Mouse (Mus musculus): Measurements from ENCODE around the gene Mtch1.
"Not testable (repeated sequence)": the region's sequence is repeated elsewhere in the genome, so short reads cannot be mapped to it uniquely, and the experiment has no call there.

Gene Mtch1

DNA sequence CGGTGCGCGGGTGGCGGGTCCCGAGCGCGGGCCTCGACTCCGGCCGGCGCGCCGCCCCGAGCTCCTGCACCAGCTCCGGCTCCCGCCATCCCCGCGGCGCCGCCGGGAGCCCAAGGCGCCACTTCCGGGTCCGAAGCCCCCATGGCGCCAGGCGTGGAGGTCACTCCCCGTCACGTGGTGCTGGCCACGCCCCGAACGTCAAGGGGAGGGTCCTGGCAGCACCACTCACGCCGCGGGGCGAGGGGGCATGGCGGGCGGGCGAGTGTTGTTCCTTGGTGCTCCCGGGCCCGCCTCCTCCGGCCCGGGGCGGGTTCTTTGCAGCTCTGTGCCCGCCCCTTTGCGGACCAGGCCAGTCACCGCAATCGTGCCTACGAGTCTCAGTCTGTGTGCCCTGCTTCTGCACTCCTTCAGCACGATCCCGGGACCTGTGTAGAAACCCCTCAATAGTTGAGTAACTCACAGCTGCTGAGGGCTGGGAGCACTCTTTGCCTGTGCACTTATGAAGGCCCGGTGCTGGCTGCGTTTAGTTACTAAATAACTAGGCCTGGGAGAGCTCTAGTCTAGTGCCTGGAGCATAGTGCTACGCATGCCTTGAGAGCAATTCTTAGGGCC lies at the start of gene Mtch1:
Mtch1 (minus strand) TSS at position 290 of the 612 bp plus-strand sequence.
- peak; percentile 99 for DNase-seq (ENCODE audit: extremely low read depth, insufficient read length, low spot score)

DNA sequence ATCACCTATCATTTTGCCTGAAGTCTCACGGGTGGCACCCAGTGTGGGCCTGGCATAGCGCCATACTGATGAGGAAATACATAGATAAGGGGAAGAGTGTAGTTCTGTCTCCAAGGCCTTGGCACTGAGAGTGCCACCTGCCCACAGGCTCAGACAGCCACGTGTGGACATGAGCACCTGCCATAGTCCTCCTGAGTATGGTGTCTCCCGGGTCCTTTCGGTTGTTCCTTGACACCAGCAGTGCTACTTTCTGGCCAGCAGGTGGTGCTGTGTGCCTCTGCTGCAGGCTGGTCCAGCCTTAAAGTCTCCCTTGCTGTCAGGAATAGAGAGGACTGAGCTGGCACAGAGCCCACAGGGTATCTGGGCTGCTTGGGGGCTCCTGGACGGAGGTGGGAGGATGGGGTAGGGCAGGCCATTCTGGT lies 49.1 kb upstream of the Mtch1 start:
- DNase-seq (ENCODE audit: extremely low read depth, insufficient read length, low spot score), result peak; percentile 75

DNA sequence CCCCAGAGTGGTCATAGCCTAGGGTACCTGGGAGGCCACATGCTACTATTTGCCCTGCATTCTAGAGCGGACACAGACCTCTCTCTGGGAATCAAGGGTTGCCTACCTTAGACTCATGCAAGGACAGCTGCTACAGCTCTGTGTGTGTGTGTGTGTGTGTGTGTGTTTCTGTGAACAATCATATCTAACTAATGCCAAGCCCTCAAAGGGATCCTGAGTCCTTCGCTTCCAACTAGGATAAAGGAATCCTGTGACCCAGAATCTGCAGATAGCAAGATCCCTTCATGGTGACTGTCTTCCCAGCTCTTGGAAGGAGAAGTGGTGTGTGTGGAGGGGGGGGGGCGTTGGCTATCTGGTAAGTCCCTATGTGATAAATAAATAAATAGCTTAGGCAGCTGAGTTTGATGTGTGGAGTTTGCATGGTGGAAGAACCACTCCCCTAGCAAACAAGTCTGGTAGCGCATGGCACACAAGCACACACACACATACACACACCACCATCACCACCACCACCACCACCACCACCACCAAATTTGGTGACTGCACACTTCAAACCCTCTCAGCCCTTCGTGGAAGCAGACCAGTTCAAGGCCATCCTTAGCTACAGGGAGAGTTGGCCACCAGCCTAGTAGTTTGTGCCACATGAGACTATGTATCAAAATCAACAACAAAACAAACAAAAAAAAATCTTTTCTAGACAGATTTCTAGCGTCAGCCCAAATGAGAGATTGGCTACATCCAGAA lies 48.5 kb upstream of the Mtch1 start:
- no peak for DNase-seq (ENCODE audit: extremely low read depth, insufficient read length, low spot score)

DNA sequence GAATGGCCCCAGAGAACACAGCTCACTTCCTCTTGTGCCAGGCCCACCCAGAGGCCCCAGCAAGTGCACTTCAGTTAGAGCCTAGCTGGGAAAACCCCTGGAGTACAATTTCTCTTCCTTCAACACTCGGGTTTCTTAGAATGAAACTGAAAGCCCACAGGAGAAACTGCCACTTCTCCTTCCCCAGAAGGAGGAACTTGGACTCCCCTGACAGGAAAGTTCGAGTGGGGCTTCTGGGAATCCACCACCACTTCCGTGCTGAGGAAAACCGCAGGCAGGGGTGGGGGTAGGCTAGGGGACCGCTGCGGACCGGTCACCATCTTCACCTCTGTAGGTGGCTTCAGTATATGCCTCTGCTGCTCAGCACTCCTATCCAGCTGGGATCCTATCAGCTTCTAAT lies 47.6 kb upstream of the Mtch1 start:
- DNase-seq (ENCODE audit: extremely low read depth, insufficient read length, low spot score), result no peak

DNA sequence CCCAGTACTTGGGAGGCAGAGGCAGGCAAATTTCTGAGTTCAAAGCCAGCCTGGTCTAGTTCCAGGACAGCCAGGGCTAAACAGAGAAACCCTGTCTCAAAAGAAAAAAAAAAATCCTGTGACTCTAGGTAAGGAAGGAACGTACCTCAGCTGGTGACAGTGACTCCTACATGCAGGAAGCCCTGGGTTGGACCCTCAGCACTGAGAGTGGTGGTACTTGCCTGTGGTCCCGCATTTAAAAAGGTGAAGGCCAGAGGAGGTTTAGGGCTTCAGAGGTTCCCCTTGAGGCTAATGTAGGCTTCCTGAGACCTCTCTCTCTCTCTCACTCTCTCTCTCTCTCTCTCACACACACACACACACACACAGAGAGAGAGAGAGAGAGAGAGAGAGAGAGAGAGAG lies 47.0 kb upstream of the Mtch1 start:
- DNase-seq (ENCODE audit: extremely low read depth, insufficient read length, low spot score), result not testable (repeated sequence)

DNA sequence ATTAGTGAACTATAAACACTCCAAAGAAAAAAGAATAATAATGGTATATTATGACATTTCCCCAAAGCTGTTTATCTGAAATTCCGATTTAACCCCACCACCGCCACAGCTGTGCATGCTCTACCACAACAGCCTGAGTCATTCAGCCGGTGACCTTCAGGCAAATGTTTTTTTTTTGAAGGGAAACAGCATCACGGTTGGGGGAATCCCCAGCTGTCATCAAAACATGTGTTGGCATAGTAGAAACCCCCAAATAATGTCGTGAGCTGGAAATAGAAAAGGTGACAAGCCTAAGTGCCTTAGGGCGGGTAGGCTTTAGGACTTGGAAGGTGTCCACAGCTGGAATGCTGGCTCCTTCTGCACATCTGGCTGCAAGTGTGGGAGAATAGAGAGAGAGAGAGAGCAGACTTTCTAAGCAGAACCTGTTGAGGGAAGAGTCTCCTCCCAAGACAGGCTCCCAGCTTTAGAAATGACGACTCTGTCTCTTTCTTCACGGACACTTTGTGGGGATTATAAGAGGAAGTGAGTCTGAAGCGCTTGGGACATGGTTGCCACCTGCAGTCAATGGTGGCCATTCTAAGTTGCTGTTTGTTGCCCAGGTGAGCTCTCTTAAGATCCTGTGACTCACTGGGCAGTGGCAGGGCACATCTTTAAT lies 46.5 kb upstream of the Mtch1 start:
- peak; percentile 64 for DNase-seq (ENCODE audit: extremely low read depth, insufficient read length, low spot score)

DNA sequence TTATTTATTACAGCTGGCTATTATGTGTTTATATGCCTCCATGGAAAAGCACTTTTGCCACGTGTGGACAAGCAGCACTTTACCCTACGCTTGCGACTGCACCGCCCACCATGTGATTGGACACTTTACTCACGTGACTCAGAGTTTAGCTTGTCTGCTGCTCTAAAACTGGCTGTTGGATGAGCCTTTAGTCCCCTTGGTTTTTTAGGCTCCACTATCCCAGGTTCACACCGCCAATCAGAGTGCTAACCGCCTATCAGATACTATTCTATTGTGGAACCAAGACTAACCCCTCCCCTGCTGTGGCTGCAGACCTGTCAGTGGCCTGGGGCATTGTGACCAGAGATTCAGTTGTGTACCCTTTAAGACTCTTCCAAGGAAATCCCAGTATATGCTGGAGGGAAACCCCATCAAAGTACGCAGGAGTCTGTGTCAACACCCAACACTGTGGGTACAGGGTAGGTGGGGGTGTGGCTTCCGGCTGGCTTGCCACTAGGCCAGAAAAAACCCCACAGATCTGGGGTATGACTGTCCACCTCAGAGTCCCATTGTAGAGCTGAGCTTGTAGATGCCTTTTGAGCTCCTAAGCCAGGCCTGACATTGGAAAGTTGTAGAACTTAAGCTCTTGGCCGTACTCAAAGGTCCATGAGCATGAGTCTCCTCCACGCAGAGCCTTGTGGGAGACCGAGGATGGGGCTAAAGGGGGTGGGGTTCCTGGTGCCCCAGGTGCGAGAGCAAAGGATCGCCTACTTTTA lies 45.8 kb upstream of the Mtch1 start:
- peak; percentile 41 for DNase-seq (ENCODE audit: extremely low read depth, insufficient read length, low spot score)

DNA sequence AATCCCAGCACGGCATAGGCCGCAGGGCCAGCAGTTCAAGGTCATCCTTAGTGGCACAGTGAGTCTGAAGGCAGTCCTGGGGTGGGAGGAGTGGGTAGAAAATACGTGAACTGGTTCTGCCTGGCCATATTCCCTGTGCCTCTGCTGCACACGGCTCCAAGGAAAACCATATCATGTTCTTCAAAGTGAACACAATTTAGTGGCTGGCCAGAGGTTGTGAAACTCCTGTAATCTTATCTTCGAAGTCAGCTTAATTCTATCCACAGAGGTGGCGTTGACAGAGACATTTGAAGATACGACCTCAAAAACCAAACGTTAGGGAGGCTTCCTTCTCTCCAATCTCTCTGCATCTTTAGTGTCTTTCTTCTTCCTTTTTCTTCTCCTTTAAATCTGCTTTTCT lies 43.5 kb upstream of the Mtch1 start:
- no peak for DNase-seq (ENCODE audit: extremely low read depth, insufficient read length, low spot score)

DNA sequence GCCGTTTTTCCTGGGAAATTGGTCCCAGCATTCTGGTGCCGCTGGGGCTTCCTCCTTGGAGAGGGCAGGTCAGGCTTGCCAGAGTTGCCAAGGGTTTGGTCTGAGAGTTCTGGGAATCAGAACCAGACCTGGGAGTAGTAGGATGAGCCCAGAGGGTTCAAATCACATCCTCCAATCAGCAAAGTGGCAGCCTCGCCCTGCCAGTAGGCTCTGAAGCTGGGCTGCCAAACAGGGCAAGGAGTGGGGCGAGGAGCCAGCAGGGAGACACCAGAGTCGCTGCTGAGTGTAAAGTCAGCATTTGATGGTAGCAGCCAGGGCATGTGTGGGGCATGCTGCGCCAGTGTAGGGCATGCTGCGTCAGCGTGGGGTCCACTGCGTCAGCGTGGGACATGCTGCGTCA lies 41.2 kb upstream of the Mtch1 start:
- DNase-seq (ENCODE audit: extremely low read depth, insufficient read length, low spot score), result no peak

DNA sequence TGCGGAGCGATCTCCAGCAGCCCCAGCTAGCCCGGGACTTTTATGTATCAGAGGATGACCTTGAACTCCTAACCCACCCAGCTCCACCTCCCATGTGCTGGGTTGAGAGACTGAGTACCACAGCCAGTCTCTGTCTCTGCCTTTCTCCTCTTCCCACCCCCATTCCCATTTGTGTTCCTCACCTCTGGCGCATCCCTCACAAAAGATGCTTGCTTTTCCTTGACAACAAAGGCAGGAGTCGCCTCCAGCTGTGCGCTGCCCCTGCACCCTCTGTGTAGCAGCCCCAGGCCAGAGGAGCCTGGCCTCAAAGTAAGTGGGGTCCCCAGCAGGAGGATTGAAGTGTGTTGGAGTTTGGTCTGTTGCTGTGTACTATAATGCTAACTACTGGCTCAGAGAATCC lies 38.0 kb upstream of the Mtch1 start:
- no peak for DNase-seq (ENCODE audit: extremely low read depth, insufficient read length, low spot score)

DNA sequence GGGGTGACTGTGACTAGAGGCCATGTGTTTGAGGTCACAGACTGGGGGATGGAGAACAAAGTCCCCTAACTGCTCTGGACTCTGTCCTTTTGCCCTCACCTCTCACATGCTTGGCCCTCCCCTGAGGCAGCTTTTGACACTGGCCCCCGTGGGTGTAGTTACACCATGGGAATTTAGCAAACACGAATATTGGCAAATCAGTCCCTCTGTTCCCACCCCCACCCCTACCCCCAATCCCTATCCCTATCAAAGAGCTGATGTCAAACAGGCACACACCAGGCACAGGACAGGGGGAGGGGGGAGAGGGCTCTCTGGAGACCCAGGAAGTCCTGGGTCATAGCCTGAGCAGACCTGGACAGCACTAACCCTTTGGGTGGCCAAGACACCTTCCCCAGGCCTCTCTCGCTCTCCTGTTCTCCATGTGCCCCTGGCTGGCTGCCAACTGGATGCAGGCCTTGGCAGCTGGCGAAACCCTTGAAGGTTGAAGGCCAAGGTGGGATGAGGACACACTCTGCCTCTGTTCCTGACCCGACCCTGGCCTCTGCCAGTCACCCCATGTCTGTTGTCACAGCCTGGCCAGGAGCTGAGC lies 37.2 kb upstream of the Mtch1 start:
- DNase-seq (ENCODE audit: extremely low read depth, insufficient read length, low spot score), result no peak

DNA sequence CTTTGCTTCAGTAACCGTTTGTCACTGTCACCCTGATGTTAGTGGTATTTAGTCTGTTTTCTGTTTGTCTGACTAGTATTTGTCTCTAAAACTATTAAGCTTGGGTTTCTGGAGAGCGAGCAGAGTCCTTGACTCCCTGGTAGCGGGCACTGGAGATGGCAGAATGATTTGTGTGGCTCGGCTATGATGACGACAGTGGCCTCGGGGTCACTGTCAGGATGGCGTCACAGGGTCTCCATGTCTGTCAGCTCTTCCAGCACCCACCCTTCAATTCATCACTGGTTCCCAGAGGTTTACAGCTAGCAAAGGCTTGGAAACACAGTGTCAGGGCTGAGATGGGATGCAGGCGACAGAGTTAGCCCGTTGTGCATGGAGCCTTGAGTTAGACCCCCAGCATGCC lies 36.2 kb upstream of the Mtch1 start:
- no peak for DNase-seq (ENCODE audit: extremely low read depth, insufficient read length, low spot score)

DNA sequence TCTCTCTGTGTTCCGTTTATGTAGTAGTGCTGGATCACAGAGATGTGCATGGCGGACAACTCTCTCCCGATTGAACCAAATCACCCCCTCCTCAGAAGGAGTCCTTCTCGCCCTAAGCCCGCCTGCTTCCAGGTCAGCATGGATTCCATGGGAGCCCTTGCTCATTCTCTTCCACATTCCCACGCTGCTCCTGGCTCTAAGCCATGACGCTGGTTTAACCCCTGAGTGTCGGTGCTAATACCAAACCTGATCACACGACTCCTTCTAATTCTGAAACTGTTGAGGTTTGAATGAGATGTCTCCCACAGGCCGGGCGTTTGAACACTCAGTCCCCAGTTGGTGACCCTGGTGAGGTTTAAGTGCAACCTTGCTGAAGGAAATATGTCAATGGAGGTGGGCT lies 34.7 kb upstream of the Mtch1 start:
- DNase-seq (ENCODE audit: extremely low read depth, insufficient read length, low spot score), result no peak

DNA sequence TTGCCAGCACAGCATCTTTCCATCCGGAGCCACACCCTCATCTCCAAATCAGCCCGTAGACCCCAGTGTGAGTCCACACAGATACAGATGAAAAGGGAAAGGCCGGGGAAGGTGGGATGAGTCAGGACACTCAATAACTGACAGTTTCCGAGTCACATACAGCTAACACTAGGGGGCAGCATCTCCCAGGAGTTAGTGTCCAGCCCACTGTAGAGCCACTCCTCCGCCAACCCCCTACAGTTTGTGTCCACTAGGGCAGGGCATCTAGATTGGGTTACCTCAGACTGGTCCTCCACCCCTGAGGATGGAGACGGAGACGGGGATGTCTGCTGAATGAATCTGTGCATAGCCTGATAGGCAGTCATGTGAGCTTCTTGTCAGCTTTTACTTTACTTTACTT lies 33.7 kb upstream of the Mtch1 start:
- peak; percentile 57 for DNase-seq (ENCODE audit: extremely low read depth, insufficient read length, low spot score)

DNA sequence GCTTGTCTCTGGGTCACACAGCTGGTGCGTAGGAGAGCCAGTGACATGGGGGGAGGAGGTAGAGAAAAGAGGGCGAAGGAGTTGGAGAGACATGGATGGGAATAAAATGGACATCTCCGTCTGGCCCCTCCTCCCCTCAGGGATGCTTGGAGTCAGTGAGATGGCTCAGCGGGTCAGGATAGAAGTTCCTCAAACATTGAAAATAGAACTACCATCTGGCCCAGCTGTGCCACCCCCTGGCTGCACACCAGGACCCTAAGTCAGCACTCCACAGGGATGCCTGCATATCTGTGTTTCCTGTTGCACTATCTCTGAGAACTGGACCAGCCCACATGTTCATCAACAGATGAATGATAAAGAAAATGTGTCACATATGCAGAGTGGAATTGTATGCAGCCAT lies 32.5 kb upstream of the Mtch1 start:
- DNase-seq (ENCODE audit: extremely low read depth, insufficient read length, low spot score), result no peak

DNA sequence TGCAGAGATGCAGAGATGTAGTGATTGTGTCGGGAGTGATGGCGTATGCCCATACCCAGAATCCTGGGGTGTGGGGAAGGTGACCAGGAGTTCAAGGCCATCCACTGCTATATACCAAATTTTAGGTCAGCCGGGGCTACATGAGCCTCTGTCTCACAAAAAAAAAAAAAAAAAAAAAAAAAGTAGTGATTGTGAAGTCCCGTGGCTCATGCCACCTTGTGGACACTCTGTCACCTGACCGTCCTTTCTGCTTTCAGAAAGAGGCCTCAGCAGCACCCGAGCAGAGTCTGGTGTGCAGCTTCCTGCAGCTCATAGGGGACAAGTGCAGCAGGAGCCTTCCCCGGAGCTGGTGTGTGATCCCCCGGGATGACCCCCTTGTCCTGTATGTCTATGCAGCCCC lies 30.3 kb upstream of the Mtch1 start:
- no peak for DNase-seq (ENCODE audit: extremely low read depth, insufficient read length, low spot score)

DNA sequence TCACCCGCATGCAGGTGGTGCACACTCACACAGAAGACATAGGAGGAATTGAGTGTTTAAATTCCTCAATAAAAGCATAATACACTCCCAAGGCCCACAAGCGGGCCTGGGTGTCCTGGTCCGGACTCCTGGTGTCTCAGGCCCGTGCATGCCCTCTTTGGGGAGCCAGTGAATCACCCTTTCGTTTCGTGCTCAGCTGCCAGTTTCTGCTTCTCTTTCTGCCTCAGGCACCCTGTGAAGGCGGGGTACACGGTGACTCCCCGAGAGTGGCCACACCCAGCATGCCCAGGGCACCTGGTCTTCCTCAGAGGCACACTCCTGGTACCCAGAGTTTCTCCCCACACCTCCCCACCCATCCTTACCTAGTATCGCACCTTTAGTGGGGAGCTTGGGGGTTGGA lies 28.1 kb upstream of the Mtch1 start:
- DNase-seq (ENCODE audit: extremely low read depth, insufficient read length, low spot score), result no peak

DNA sequence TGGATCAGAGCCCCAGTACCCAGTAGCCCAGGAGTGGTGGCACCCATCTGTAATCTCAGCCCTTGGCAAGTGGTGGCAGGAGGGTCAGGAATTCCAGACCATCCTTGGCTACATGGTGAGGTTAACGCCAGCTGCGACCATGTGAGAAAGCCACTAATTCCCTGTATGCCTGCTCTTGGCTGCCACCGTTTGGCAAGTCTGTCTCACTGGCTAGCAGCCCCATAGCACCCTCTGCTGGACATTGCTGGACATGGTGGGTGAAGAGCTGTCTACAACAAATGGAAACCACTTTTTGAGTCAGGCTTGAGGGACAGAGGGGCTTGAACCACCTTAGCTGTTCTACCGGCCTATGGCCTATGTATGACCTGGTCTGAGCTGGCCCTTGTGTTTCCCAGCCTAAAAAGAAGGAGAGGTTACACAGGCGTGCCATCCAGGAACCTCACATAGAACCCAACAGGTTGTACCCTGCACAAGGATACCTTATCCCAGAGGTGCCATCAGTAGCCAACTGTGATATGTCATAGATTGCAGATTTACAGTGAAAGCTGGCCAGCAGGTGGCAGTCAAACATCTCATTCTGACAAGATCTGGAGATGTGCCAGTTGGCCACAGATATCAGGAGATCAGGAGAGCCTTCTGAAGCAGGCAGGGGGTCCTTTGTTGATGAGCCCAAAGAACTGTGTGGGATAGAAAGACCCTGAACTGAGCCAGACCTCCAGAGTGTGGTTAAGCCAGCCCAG lies 23.4 kb upstream of the Mtch1 start:
- DNase-seq (ENCODE audit: extremely low read depth, insufficient read length, low spot score), result peak; percentile 58

DNA sequence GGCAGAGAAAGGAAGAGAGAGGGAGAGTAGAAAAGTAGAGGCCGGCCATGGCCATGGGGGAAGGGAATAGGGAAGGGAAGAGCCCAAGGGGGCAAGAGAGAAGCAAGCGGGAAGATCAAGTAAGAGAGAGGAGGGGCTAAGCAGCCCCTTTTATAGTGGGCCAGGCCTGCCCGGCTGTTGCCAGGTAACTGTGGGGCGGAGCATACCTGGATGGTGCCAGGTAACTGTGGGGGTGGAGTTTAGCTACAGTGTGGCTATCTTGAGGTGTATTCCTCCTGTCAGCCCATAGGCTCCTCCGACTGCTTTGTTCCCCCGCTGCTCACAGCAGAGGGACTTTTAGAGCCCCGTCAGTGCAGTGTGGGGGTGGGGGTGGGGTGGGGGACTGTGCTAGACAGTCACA lies 21.0 kb upstream of the Mtch1 start:
- no peak for DNase-seq (ENCODE audit: extremely low read depth, insufficient read length, low spot score)

DNA sequence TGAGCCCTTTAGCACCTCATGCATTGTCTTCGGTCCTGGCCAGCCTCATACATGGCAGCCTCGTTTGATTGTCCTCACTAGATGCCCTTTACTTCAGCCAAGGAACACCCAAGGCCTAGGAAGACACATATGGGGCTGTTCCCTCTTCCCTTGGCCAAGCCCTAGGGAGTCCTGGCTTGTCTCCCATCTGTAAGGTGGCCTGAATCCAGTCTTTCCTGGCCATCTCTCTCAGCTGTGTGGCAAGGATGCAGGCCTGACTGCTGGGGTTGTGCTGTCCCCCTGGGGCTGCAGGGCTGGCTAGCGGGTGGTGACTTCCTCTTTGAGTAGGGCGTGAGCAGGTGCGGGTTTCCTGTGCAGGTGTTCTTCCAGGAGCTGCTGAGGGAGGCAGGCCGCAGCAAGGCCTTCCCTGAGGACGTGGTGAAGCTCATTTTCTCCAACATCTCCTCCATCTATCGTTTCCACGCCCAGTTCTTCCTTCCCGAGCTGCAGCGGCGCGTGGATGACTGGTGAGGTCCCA lies 17.4 kb upstream of the Mtch1 start:
- no peak for DNase-seq (ENCODE audit: extremely low read depth, insufficient read length, low spot score)
